Mouse (Mus musculus) stomach, postnatal 0 days (tissue): ENCODE data around the gene Ywhag.

ENCODE experiments used
- CTCF ChIP-seq: IDR thresholded peaks from 2 replicates; pipeline ENCODE4 v1.5.1; 2016; ENCODE audit warnings: antibody characterized with exemption, low read depth, mild to moderate bottlenecking, moderate library complexity
- EP300 ChIP-seq: optimal IDR thresholded peaks from 2 replicates; pipeline ENCODE3; 2016; ENCODE audit warnings: antibody characterized with exemption

DNA sequence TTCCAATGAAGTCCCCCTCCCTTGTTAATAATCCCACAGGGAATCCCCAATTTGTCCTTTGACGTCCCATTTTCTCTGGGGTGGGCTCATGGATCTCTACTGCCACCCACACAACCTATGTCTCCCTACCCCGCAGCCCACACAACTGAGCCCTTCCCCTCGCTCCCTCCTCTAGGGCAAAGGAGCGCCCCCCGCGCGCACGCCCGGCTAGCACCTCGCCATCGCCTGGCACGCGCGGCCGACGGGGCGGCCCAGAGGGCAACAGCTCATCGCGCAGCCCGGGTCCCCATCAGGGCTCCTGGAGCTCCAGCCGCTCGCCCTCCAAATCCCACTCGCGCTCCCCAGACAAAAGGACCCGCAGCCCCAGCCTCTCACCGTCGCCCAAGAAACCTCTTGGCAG is 65.8 kb downstream of the Ywhag start:
- TF ChIP-seq CTCF = no peak
- TF ChIP-seq EP300 = no peak
